Mouse (Mus musculus) spleen, adult 2 months (tissue): ENCODE results near the gene Scnn1a. TPM values are rescaled to one million over a fixed set of nuclear protein-coding genes. Genes with fewer than 3 reads are reported as not detected.

Experiments
- DNase-seq, 2 experiments: peaks; one replicate each; pipeline versions ENCODE4 v3.0.0 to v3.0.0-alpha.2; 2012 to 2021; ENCODE audit warnings: low spot score in 2 of 2, low read depth in 1 of 2
- H3K27ac ChIP-seq: fragments of 200-500 bp; 2 replicates; pipeline ENCODE4 v1.5.1; 2012; ENCODE audit warnings: low read length, inconsistent platforms; ENCODE audit not compliant: insufficient read depth
- H3K27me3 ChIP-seq: fragments of 200-500 bp; 2 replicates; pipeline ENCODE4 v1.6.1; 2012; ENCODE audit warnings: mild to moderate bottlenecking, moderate library complexity, low read length, inconsistent platforms; ENCODE audit not compliant: control insufficient read depth, insufficient read depth
- H3K36me3 ChIP-seq: fragments of 200-500 bp; 2 replicates; pipeline ENCODE4 v1.6.1; 2012; ENCODE audit warnings: mild to moderate bottlenecking, low read length, inconsistent platforms; ENCODE audit not compliant: control insufficient read depth, insufficient read depth
- H3K4me1 ChIP-seq: fragments of 200-500 bp; 2 replicates; pipeline ENCODE4 v1.6.1; 2011; ENCODE audit warnings: inconsistent platforms; ENCODE audit not compliant: control insufficient read depth, insufficient read depth, insufficient read length
- H3K4me3 ChIP-seq: fragments of 200-500 bp; 2 replicates; pipeline ENCODE4 v1.5.1; 2011; ENCODE audit warnings: mild to moderate bottlenecking, inconsistent platforms; ENCODE audit not compliant: insufficient read depth, insufficient read length; ENCODE audit errors: extremely low read depth
- CTCF ChIP-seq: fragments of 200-500 bp; IDR thresholded peaks from 2 replicates; pipeline ENCODE4 v1.5.1; 2011; ENCODE audit warnings: mild to moderate bottlenecking, inconsistent platforms; ENCODE audit not compliant: insufficient read depth, insufficient read length, insufficient replicate concordance; ENCODE audit errors: extremely low read depth
- POLR2A ChIP-seq: fragments of 200-500 bp; IDR thresholded peaks from 2 replicates; pipeline ENCODE4 v1.6.1; 2011; ENCODE audit warnings: low read depth, low read length, inconsistent platforms
- WGBS: fragments of 180-500 bp; shearing (Covaris S2); methylation state at CpG from one replicate; pipeline ENCODE4 v1.1.7; 2018; 5-methylcytosine and 5-hydroxymethylcytosine counted together
- polyA plus RNA-seq: library from polyadenylated mRNA; depleted of rRNA; stranded (reverse); fragments of >200 nt; gene quantifications from 2 replicates; pipeline ENCODE4 v1.2.3, GENCODE M21; 2012

Gene Scnn1a
- polyA plus RNA-seq, 1 experiment: 1.5 TPM

DNA sequence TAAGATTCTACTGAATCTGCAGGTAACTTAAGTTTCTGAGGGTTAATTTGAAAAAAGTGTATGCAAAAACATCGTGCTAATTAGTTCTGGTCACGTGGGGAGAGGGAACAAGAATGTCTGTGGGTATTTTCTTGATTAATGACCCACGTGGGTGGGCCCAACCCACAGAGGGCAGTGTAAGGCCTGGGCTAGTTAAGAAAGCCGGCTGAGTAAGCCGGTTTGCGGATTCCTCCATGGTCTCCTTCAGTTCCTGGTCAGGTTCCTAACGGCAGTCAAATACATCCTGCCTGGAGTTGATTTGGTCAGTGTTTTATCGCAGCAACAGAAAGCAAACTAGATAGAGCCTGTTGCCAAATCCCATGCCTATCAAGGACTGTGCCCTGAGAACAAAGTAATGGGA is 36.2 kb upstream of the Scnn1a start:
- no peaks in the 10 kb centered on the region for H3K36me3 ChIP-seq
- H3K27me3 ChIP-seq: no peaks in the 10 kb centered on the region; the same call in 1 of the 2 replicates
- no peak overlapping the region for H3K27ac ChIP-seq
- no peak overlapping the region for H3K4me3 ChIP-seq
- DNase-seq: no peak
- WGBS: 77% methylated on average over 8 of the region's 8 CpGs
- H3K4me1 ChIP-seq: no peaks in the 10 kb centered on the region; the same call in 1 of the 2 replicates
- TF ChIP-seq CTCF (no peak), POLR2A (no peak)

DNA sequence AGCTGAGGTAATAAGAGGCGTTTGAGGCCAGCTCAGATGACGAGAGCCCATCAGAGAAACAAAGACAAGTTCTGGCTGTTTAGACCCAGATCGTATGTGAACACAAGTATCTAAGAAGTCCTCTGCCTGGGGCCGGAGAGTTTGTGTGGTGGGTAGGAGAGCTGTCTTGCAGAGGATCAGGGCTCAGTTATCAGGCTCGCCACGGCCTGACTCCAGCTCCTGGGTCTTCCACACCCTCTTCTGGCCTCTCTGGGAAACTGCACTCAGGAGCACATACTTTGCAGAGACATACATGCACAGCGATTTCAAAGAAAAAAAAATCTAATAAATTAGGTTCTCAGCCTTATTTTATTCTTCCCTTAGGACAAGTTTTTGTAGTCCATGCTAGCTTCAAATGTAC is 35.7 kb upstream of the Scnn1a start:
- 92% methylated on average over 7 of the region's 7 CpGs for WGBS
- Histone ChIP-seq H3K27ac (no peak overlapping the region), H3K4me1 (no peaks in the 10 kb centered on the region), H3K36me3 (no peaks in the 10 kb centered on the region), H3K4me3 (no peak overlapping the region), H3K27me3 (no peaks in the 10 kb centered on the region; the same call in 1 of the 2 replicates)
- TF ChIP-seq CTCF (no peak), POLR2A (no peak)
- DNase-seq: no peak

DNA sequence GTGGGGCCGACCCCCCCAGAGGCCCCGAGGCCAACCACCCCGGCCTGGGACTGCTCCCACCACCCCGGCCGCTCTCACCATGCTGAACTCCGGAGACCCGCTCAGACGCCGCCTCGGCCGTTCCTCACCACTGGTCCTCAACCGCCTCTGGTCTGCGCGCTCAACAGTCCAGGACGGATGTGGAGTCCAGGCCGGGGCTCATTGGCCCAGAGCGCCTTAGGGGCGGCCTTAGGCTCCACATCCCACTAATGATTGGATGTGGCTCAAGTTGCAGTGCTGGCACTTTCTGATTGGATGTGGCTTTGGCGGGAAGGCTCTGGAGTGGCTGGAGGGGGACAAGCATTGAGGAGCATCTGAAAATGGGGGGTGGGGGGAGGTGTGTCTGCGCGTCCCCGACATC is 34.6 kb upstream of the Scnn1a start, which contains the start of gene Tuba3a:
TSS of gene Tuba3a (minus strand) at position 153 of the 400 bp plus-strand sequence.
- TF ChIP-seq CTCF (no peak), POLR2A (no peak)
- no peaks in the 10 kb centered on the region for H3K36me3 ChIP-seq
- no peak within 1 kb of the TSS for H3K27ac ChIP-seq
- no peak within 1 kb of the TSS for H3K4me3 ChIP-seq
- DNase-seq: no peak
- WGBS: 95% methylated on average over 22 of the region's 22 CpGs
- no peaks in the 10 kb centered on the region; the same call in 1 of the 2 replicates for H3K27me3 ChIP-seq
- no peaks in the 10 kb centered on the region for H3K4me1 ChIP-seq

DNA sequence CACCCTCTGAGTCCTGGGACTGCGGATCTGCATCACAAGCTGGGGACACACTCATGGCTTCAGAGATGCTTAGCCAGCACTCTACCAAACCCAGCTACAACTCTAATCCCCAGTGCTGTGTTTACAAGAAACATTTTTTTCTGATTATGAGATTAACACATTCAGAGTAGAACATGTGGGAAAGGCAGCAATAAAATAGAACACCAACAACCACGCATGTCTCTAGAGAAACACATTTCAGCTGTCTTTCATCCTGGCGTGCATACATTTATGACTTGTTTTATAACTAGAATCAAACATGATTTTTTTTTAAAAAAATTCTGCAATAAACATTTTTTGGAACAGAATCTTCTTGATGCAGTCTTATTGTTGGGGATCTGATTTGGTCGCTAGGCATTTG is 33.5 kb upstream of the Scnn1a start:
- DNase-seq: no peak
- Histone ChIP-seq H3K4me3 (no peak overlapping the region), H3K27ac (no peak overlapping the region), H3K4me1 (no peaks in the 10 kb centered on the region), H3K27me3 (no peaks in the 10 kb centered on the region; the same call in 1 of the 2 replicates), H3K36me3 (no peaks in the 10 kb centered on the region)
- WGBS: 86% methylated on average over 4 of the region's 4 CpGs
- TF ChIP-seq CTCF (no peak), POLR2A (no peak)

DNA sequence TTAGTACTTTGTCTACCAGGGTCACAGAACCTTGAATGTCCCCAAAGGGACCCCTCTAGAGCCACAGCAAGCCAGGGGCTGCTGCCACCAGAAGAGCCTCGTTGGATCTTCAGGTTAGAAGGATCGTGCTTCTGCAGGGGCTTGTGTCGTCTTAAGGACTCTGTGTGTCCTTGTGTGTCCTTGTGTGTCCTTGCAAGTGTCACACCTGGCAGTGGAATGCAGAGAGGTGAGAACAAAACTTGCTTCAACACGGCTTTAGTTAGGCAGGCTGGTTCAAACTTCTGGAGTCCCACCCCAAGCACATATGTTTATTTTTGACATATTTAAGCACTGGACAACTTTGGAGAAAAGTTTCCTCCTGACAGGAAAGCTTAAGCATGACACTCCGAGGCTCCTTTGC is 31.7 kb upstream of the Scnn1a start:
- 79% methylated on average over 5 of the region's 5 CpGs for WGBS
- H3K27me3 ChIP-seq: no peaks in the 10 kb centered on the region
- H3K36me3 ChIP-seq: no peaks in the 10 kb centered on the region
- H3K4me3 ChIP-seq: no peak overlapping the region
- TF ChIP-seq POLR2A: no peak
- TF ChIP-seq CTCF: no peak
- no peak overlapping the region for H3K27ac ChIP-seq
- H3K4me1 ChIP-seq: no peaks in the 10 kb centered on the region
- DNase-seq: no peak

DNA sequence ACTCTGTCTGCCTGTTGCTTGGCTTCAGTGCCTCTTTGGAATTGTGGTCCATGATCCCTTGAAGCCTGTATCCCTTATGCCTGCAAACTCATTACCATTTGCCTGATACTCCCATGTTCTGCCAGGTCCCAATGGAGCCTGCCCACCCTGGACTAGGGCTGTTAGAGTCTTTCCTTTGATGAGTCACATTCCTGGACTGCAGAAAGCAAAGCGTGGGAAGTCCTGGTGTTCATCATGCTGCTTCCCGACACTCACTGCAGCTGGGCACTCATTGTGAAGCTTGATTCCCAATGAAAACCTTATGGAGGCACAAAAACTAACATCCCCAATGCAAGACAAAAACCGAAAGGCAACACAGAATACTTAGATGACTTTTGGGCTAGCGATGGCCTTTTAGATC is 29.1 kb upstream of the Scnn1a start:
- Histone ChIP-seq H3K4me3 (no peak overlapping the region), H3K27me3 (no peaks in the 10 kb centered on the region), H3K4me1 (no peaks in the 10 kb centered on the region), H3K27ac (no peak overlapping the region), H3K36me3 (no peaks in the 10 kb centered on the region)
- no peak for DNase-seq
- WGBS: 85% methylated on average over 4 of the region's 4 CpGs
- TF ChIP-seq CTCF: no peak
- TF ChIP-seq POLR2A: no peak

DNA sequence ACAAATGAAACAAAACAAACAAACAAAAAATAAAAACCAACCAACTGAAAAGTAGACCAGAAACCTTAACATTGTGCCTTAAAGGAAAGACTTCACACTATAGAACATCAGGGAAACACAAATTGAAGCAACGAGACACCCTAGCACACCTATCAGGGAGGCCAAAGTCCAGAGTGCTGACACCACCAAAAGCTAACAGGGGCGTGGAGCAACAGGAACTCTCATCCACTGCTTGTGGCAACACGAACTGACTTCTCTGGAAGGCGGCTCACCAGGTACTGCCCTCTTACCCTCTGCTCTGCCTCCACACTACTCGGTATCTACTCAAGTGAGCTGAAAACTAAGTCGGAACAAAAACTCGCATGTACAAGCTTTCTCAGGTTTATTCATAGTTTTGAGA is 28.2 kb upstream of the Scnn1a start:
- DNase-seq: no peak
- no peaks in the 10 kb centered on the region for H3K27me3 ChIP-seq
- 93% methylated on average over 7 of the region's 7 CpGs for whole genome bisulfite sequencing
- H3K36me3 ChIP-seq: no peaks in the 10 kb centered on the region
- no peak overlapping the region for H3K27ac ChIP-seq
- TF ChIP-seq POLR2A: no peak
- no peak for TF ChIP-seq CTCF
- no peaks in the 10 kb centered on the region for H3K4me1 ChIP-seq
- no peak overlapping the region for H3K4me3 ChIP-seq
